Mouse (Mus musculus) layer of hippocampus, adult 18-20 months (tissue): Measurements from ENCODE around the gene Tet1. TPM values are rescaled to one million over a fixed set of nuclear protein-coding genes. Genes with fewer than 3 reads are reported as not detected.

Experiments
- DNase-seq, 2 experiments: peaks; one replicate each; pipeline ENCODE4 v3.0.0; 2022; ENCODE audit warnings: low spot score in 2 of 2
- total RNA-seq, 2 experiments: library from RNA; stranded (reverse); gene quantifications; 2 replicates each; pipeline ENCODE4 v1.2.3; 2021

Gene Tet1
- total RNA-seq, 2 experiments from 2014 or later = 9.6 to 12.6 TPM

- DNase-seq = no peak
Observed at GRCm38 (mm10) chr10:62892549-62893232, 16.1 kb downstream of the Tet1 start.

- DNase-seq = no peak
Observed at GRCm38 (mm10) chr10:62891025-62891424, 17.8 kb downstream of the Tet1 start.

- DNase-seq = no peak
Observed at GRCm38 (mm10) chr10:62886799-62887591, 21.8 kb downstream of the Tet1 start.

GRCm38 (mm10) chr10:62885969-62886798 is 22.6 kb downstream of the Tet1 start:
- no peak for DNase-seq

GRCm38 (mm10) chr10:62885460-62885859 is 23.3 kb downstream of the Tet1 start:
- DNase-seq = no peak

- no peak for DNase-seq
Observed at GRCm38 (mm10) chr10:62884517-62884916, 24.3 kb downstream of the Tet1 start.

GRCm38 (mm10) chr10:62883933-62884372 is 24.8 kb downstream of the Tet1 start:
- DNase-seq = no peak

- no peak for DNase-seq
Observed at GRCm38 (mm10) chr10:62881211-62881610, 27.6 kb downstream of the Tet1 start.

GRCm38 (mm10) chr10:62878056-62878455 is 30.7 kb downstream of the Tet1 start:
- no peak for DNase-seq

- no peak for DNase-seq
Observed at GRCm38 (mm10) chr10:62875565-62875964, 33.2 kb downstream of the Tet1 start.

- no peak for DNase-seq
Observed at GRCm38 (mm10) chr10:62874828-62875227, 34.0 kb downstream of the Tet1 start.

GRCm38 (mm10) chr10:62866035-62866791 is 42.6 kb downstream of the Tet1 start:
- DNase-seq = peak; percentile 28 to 57

- peak; percentile 86 to 92 for DNase-seq
Observed at GRCm38 (mm10) chr10:62865167-62866034, 43.4 kb downstream of the Tet1 start.

- no peak for DNase-seq
Observed at GRCm38 (mm10) chr10:62863563-62863962, 45.2 kb downstream of the Tet1 start.

- no peak for DNase-seq
Observed at GRCm38 (mm10) chr10:62862435-62862834, 46.4 kb downstream of the Tet1 start.

GRCm38 (mm10) chr10:62858967-62859366 is 49.8 kb downstream of the Tet1 start:
- DNase-seq = no peak

- DNase-seq = no peak
Observed at GRCm38 (mm10) chr10:62856690-62857290, 52.0 kb downstream of the Tet1 start.

GRCm38 (mm10) chr10:62854992-62855391 is 53.8 kb downstream of the Tet1 start:
- DNase-seq = no peak

GRCm38 (mm10) chr10:62854581-62854980 is 54.2 kb downstream of the Tet1 start:
- DNase-seq = no peak
